Mouse (Mus musculus): Measurements from ENCODE around the gene Slc47a2.

GRCm38 (mm10) chr11:61259106-61259505 is 83.6 kb downstream of the Slc47a2 start:
- no peak for TF ChIP-seq POLR2A (IDR thresholded peaks at IDR 0.05; ENCODE audit: extremely low read depth, insufficient read depth, low read length)
- no peak for TF ChIP-seq CTCF (IDR thresholded peaks at IDR 0.05; ENCODE audit: low read depth, low read length)
